Mouse (Mus musculus) left cerebral cortex, adult 11 months (tissue): ENCODE measurements around the gene Bmpr2.

Experiments used
- DNase-seq: peaks from one replicate; pipeline ENCODE4 v3.0.0; 2022; ENCODE audit warnings: low spot score

The Bmpr2 gene

GRCm38 (mm10) chr1:59901082-59901876 is 138.1 kb downstream of the Bmpr2 start:
- DNase-seq, result no peak

GRCm38 (mm10) chr1:59902634-59903033 is 139.4 kb downstream of the Bmpr2 start:
- DNase-seq, result no peak

GRCm38 (mm10) chr1:59904630-59905295 is 141.6 kb downstream of the Bmpr2 start:
- no peak for DNase-seq

- DNase-seq, result no peak
Observed at GRCm38 (mm10) chr1:59905916-59906315, 142.7 kb downstream of the Bmpr2 start.

- no peak for DNase-seq
Observed at GRCm38 (mm10) chr1:59906819-59907521, 143.8 kb downstream of the Bmpr2 start.

- no peak for DNase-seq
Observed at GRCm38 (mm10) chr1:59907700-59908099, 144.5 kb downstream of the Bmpr2 start.

GRCm38 (mm10) chr1:59910941-59911340 is 147.7 kb downstream of the Bmpr2 start:
- DNase-seq, result no peak

GRCm38 (mm10) chr1:59912413-59913157 is 149.4 kb downstream of the Bmpr2 start, which contains the start of gene Fam117b:
Gene Fam117b (plus strand): TSS chr1:59913006.
- peak; percentile 97 for DNase-seq

- peak; percentile 57 for DNase-seq
Observed at GRCm38 (mm10) chr1:59913195-59913868, 150.1 kb downstream of the Bmpr2 start.

GRCm38 (mm10) chr1:59913869-59914225 is 150.6 kb downstream of the Bmpr2 start:
- peak; percentile 26 for DNase-seq

GRCm38 (mm10) chr1:59914799-59915198 is 151.6 kb downstream of the Bmpr2 start:
- no peak for DNase-seq

- no peak for DNase-seq
Observed at GRCm38 (mm10) chr1:59915843-59916610, 152.8 kb downstream of the Bmpr2 start.

GRCm38 (mm10) chr1:59917401-59917800 is 154.2 kb downstream of the Bmpr2 start:
- no peak for DNase-seq

GRCm38 (mm10) chr1:59918075-59918474 is 154.9 kb downstream of the Bmpr2 start:
- DNase-seq, result no peak

GRCm38 (mm10) chr1:59923201-59923600 is 160.0 kb downstream of the Bmpr2 start:
- DNase-seq, result no peak

GRCm38 (mm10) chr1:59923673-59924072 is 160.5 kb downstream of the Bmpr2 start:
- no peak for DNase-seq

GRCm38 (mm10) chr1:59924411-59924810 is 161.2 kb downstream of the Bmpr2 start:
- DNase-seq, result no peak

GRCm38 (mm10) chr1:59926021-59926672 is 162.9 kb downstream of the Bmpr2 start:
- no peak for DNase-seq

GRCm38 (mm10) chr1:59927131-59927680 is 164.0 kb downstream of the Bmpr2 start:
- no peak for DNase-seq
